Mouse (Mus musculus) CH12.LX (cell line): Measurements from ENCODE around the gene Shank3. TPM values are rescaled to one million over a fixed set of nuclear protein-coding genes. Genes with fewer than 3 reads are reported as not detected.

Experiments used
- DNase-seq: peaks from one replicate; pipeline ENCODE4 v3.0.0-alpha.2; 2013; ENCODE audit errors: extremely low read depth
- H3K27ac ChIP-seq: 2 replicates; pipeline ENCODE4 v1.5.1; 2012; ENCODE audit warnings: low read depth, mild to moderate bottlenecking, control low read depth, moderate library complexity; ENCODE audit not compliant: insufficient read depth
- H3K27me3 ChIP-seq: replicated peaks from 2 replicates; pipeline ENCODE3; 2012; ENCODE audit warnings: inconsistent platforms
- H3K36me3 ChIP-seq, 2 experiments: replicated peaks in 1 of 2; 2 replicates each; pipeline versions ENCODE3 to v1.6.1; 2012; ENCODE audit warnings: inconsistent platforms in 1 of 2, low read length in 1 of 2, mild to moderate bottlenecking in 1 of 2, mixed read lengths in 1 of 2, moderate library complexity in 1 of 2; ENCODE audit not compliant: control insufficient read depth in 1 of 2, insufficient read depth in 1 of 2
- H3K4me1 ChIP-seq, 2 experiments: 2 replicates each; pipeline ENCODE4 v1.6.1; 2012; ENCODE audit warnings: inconsistent platforms in 1 of 2, moderate library complexity in 1 of 2; ENCODE audit not compliant: insufficient read depth in 2 of 2, control insufficient read depth in 1 of 2
- H3K4me2 ChIP-seq: 2 replicates; pipeline ENCODE4 v1.6.1; 2012; ENCODE audit warnings: low read depth, mild to moderate bottlenecking, control low read depth; ENCODE audit not compliant: poor library complexity, insufficient read depth, severe bottlenecking
- H3K4me3 ChIP-seq, 3 experiments: fragments of 150-350 bp in 1 of 3; sonication (generic) in 1 of 3; replicated peaks in 1 of 3; 2 replicates each; pipeline versions ENCODE3 to v1.5.1; 2011 to 2012; ENCODE audit warnings: low read depth in 2 of 3, low read length in 2 of 3, mild to moderate bottlenecking in 2 of 3, moderate library complexity in 2 of 3, control low read depth in 1 of 3, improper control_type of control experiment in 1 of 3, inconsistent platforms in 1 of 3, mixed read lengths in 1 of 3; ENCODE audit not compliant: poor library complexity in 1 of 3
- H3K79me2 ChIP-seq: replicated peaks from 2 replicates; pipeline ENCODE4 v1.6.1; 2012; ENCODE audit warnings: mild to moderate bottlenecking, moderate library complexity; ENCODE audit not compliant: control insufficient read depth, poor library complexity, insufficient read depth, severe bottlenecking; ENCODE audit errors: extremely low read depth
- H3K9ac ChIP-seq: 2 replicates; pipeline ENCODE4 v1.6.1; 2012; ENCODE audit warnings: low read depth, mild to moderate bottlenecking, control low read depth, moderate library complexity; ENCODE audit not compliant: insufficient read depth
- H3K9me3 ChIP-seq: replicated peaks from 2 replicates; pipeline ENCODE3; 2012; ENCODE audit warnings: low read length, inconsistent platforms, mixed read lengths
- BHLHE40 ChIP-seq: IDR thresholded peaks from 2 replicates; pipeline ENCODE4 v1.6.1; 2011; ENCODE audit warnings: mild to moderate bottlenecking, low read depth, low read length, improper control_type of control experiment
- CHD2 ChIP-seq: IDR thresholded peaks from 2 replicates; pipeline ENCODE4 v1.6.1; 2011; ENCODE audit warnings: low read length, improper control_type of control experiment
- CTCF ChIP-seq, 2 experiments: IDR thresholded peaks in 1 of 2; conservative IDR thresholded peaks in 1 of 2; 2 replicates each; pipeline ENCODE4 v1.5.1; 2011 to 2012; ENCODE audit warnings: low read depth in 2 of 2, low read length in 2 of 2, improper control_type of control experiment in 1 of 2, inconsistent platforms in 1 of 2, mild to moderate bottlenecking in 1 of 2, moderate library complexity in 1 of 2
- E2F4 ChIP-seq: IDR thresholded peaks from 2 replicates; pipeline ENCODE4 v1.6.1; 2011; ENCODE audit warnings: low read depth, low read length, improper control_type of control experiment; ENCODE audit not compliant: insufficient replicate concordance
- ELF1 ChIP-seq: IDR thresholded peaks from 2 replicates; pipeline ENCODE4 v1.6.1; 2014; ENCODE audit warnings: low read depth, mild to moderate bottlenecking, inconsistent platforms, low read length, improper control_type of control experiment
- EP300 ChIP-seq: IDR thresholded peaks from 2 replicates; pipeline ENCODE4 v1.6.1; 2011; ENCODE audit warnings: low read length, improper control_type of control experiment
- JUN ChIP-seq: IDR thresholded peaks from 2 replicates; pipeline ENCODE4 v1.6.1; 2011; ENCODE audit warnings: low read depth, mild to moderate bottlenecking, low read length, improper control_type of control experiment, moderate library complexity; ENCODE audit not compliant: insufficient read depth
- JUND ChIP-seq: conservative IDR thresholded peaks from 2 replicates; pipeline ENCODE4 v1.6.1; 2011; ENCODE audit warnings: low read depth, low read length, improper control_type of control experiment
- MAX ChIP-seq: IDR thresholded peaks from 2 replicates; pipeline ENCODE4 v1.6.1; 2011; ENCODE audit warnings: low read length, improper control_type of control experiment
- MAZ ChIP-seq: IDR thresholded peaks from 2 replicates; pipeline ENCODE4 v1.6.1; 2012; ENCODE audit warnings: low read depth, mild to moderate bottlenecking, inconsistent platforms, low read length, improper control_type of control experiment, moderate library complexity
- MEF2A ChIP-seq: IDR thresholded peaks from 2 replicates; pipeline ENCODE4 v1.6.1; 2014; ENCODE audit warnings: low read depth, mild to moderate bottlenecking, inconsistent platforms, low read length, improper control_type of control experiment, borderline replicate concordance
- MXI1 ChIP-seq: IDR thresholded peaks from 2 replicates; pipeline ENCODE4 v1.6.1; 2011; ENCODE audit warnings: mild to moderate bottlenecking, low read depth, low read length, improper control_type of control experiment
- NELFE ChIP-seq: IDR thresholded peaks from 2 replicates; pipeline ENCODE4 v1.6.1; 2011; ENCODE audit warnings: low read depth, low read length, improper control_type of control experiment
- POLR2A ChIP-seq: IDR thresholded peaks from 2 replicates; pipeline ENCODE4 v1.6.1; 2011; ENCODE audit warnings: low read depth, mild to moderate bottlenecking, improper control_type of control experiment, low read length
- POLR2AphosphoS2 ChIP-seq: IDR thresholded peaks from 2 replicates; pipeline ENCODE4 v1.6.1; 2011; ENCODE audit warnings: low read depth, low read length, improper control_type of control experiment
- RAD21 ChIP-seq: IDR thresholded peaks from 2 replicates; pipeline ENCODE4 v1.6.1; 2011; ENCODE audit warnings: low read depth, mild to moderate bottlenecking, low read length, improper control_type of control experiment, moderate library complexity
- SMC3 ChIP-seq: IDR thresholded peaks from 2 replicates; pipeline ENCODE4 v1.6.1; 2011; ENCODE audit warnings: low read depth, low read length, improper control_type of control experiment
- TCF12 ChIP-seq: IDR thresholded peaks from 2 replicates; pipeline ENCODE4 v1.6.1; 2014; ENCODE audit warnings: low read depth, mild to moderate bottlenecking, inconsistent platforms, low read length, improper control_type of control experiment
- UBTF ChIP-seq: IDR thresholded peaks from 2 replicates; pipeline ENCODE4 v1.6.1; 2012; ENCODE audit warnings: low read depth, mild to moderate bottlenecking, inconsistent platforms, low read length, improper control_type of control experiment, moderate library complexity
- USF2 ChIP-seq: conservative IDR thresholded peaks from 2 replicates; pipeline ENCODE4 v1.6.1; 2011; ENCODE audit warnings: low read depth, low read length, improper control_type of control experiment
- ZKSCAN1 ChIP-seq: IDR thresholded peaks from 2 replicates; pipeline ENCODE4 v1.6.1; 2012; ENCODE audit warnings: low read depth, inconsistent platforms, low read length, improper control_type of control experiment, borderline replicate concordance
- ZNF384 ChIP-seq: IDR thresholded peaks from 2 replicates; pipeline ENCODE4 v1.6.1; 2012; ENCODE audit warnings: low read depth, low read length, improper control_type of control experiment, inconsistent platforms
- dilution Hi-C: fragments of 300-500 bp; cut with MboI; formaldehyde crosslinking; loops from 2 replicates; pipeline ENCODE4 v1.14.3; 2020; ENCODE audit warnings: low sequenced_read_pairs; ENCODE audit not compliant: extremely low pct_unique_long_range_greater_than_20kb, extremely low pct_ligation_motif_present
- in situ Hi-C: fragments of 300-500 bp; cut with MboI; formaldehyde crosslinking; loops from 3 replicates; pipeline ENCODE4 v1.14.3; 2019; ENCODE audit warnings: low sequenced_read_pairs, low pct_ligation_motif_present, low pct_unique_long_range_greater_than_20kb, mixed read lengths
- polyA plus RNA-seq: library from polyadenylated mRNA; unstranded; fragments of >175 nt; gene quantifications from 2 replicates; pipeline ENCODE4 v1.2.1, GENCODE M21; 2012; ENCODE audit warnings: low read depth; ENCODE audit not compliant: insufficient read length
- total RNA-seq, 2 experiments: library from RNA; depleted of rRNA; stranded (reverse); fragments of 300-350 nt in 1 of 2; fragments of >200 nt in 1 of 2; gene quantifications; 2 replicates each; pipeline ENCODE4 v1.2.3; 2012 to 2014

Shank3 gene
- total and polyA plus RNA-seq, 3 experiments, result not detected

DNA sequence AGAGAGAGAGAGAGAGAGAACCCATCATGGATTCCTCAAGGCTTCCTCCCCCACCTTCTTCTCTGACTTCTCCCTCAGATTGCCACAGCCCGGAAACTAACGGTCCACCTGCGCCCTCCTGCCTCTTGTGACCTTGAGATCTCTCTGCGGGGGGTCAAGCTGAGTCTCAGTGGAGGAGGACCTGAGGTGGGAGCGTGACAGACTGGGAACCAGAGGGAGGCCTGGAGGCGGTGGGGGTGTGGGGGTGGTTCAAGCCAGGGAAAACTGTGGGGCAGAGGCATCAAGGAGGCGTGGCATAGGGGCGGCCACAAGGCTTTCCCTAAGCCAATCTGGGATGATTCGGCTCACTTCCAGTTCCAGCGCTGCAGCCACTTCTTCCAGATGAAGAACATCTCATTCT is 39.1 kb upstream of the Shank3 start:
- Histone ChIP-seq H3K36me3 (no peaks in the 10 kb centered on the region), H3K27me3 (peaks cover 75% of the 10 kb centered on the region), H3K9me3 (no peaks in the 10 kb centered on the region), H3K4me3 (no peak overlapping the region), H3K4me1 (peaks cover 3 to 5% of the 10 kb centered on the region in 2 experiments), H3K79me2 (no peaks in the 10 kb centered on the region), H3K27ac (no peak overlapping the region), H3K9ac (no peak overlapping the region), H3K4me2 (no peak overlapping the region)
- DNase-seq, result no peak
- in situ Hi-C loops (no loop called here), dilution Hi-C loops (no loop called here)
- no peak for TF ChIP-seq RAD21
- TF ChIP-seq BHLHE40, result no peak
- no peak for TF ChIP-seq NELFE
- TF ChIP-seq POLR2AphosphoS2, result no peak
- no peak for TF ChIP-seq UBTF
- TF ChIP-seq POLR2A, result no peak
- no peak for TF ChIP-seq SMC3

- no peaks in the 10 kb centered on the region for H3K9me3 ChIP-seq
- no peak overlapping the region for H3K4me2 ChIP-seq
- H3K79me2 ChIP-seq, result no peaks in the 10 kb centered on the region
- H3K9ac ChIP-seq, result no peak overlapping the region
- H3K27me3 ChIP-seq, result peaks cover 67% of the 10 kb centered on the region
- H3K4me1 ChIP-seq, result peaks cover 3 to 5% of the 10 kb centered on the region in 2 experiments
- in situ Hi-C loops (no loop called here), dilution Hi-C loops (no loop called here)
- no peaks in the 10 kb centered on the region for H3K36me3 ChIP-seq
- DNase-seq, result no peak
- H3K27ac ChIP-seq, result no peak overlapping the region
- no peak for TF ChIP-seq TCF12
- no peak for TF ChIP-seq MAX
- TF ChIP-seq CHD2, result no peak
- no peak for TF ChIP-seq JUND
- no peak for TF ChIP-seq SMC3
- no peak for TF ChIP-seq EP300
- TF ChIP-seq ELF1, result no peak
- TF ChIP-seq NELFE, result no peak
- TF ChIP-seq JUN, result no peak
- no peak for TF ChIP-seq USF2
- TF ChIP-seq MAZ, result no peak
- no peak for TF ChIP-seq POLR2AphosphoS2
- no peak for TF ChIP-seq MEF2A
- TF ChIP-seq E2F4, result no peak
- TF ChIP-seq ZNF384, result no peak
- TF ChIP-seq ZKSCAN1, result no peak
- TF ChIP-seq CTCF (conservative IDR thresholded peaks at IDR 0.05 in 1 of 2, IDR thresholded peaks at IDR 0.05 in 1 of 2; ENCODE audit: low read depth in 2 of 2, low read length in 2 of 2), result no peak
- TF ChIP-seq MXI1, result no peak
- no peak for TF ChIP-seq RAD21
- TF ChIP-seq, all 38 proteins: peak for 0
- H3K4me3 ChIP-seq, result no peak overlapping the region
Measured at GRCm38 (mm10) chr15:89461321-89461720, 38.1 kb upstream of the Shank3 start.
